Mouse (Mus musculus): ENCODE measurements around the gene Prss8.

Gene Prss8

DNA sequence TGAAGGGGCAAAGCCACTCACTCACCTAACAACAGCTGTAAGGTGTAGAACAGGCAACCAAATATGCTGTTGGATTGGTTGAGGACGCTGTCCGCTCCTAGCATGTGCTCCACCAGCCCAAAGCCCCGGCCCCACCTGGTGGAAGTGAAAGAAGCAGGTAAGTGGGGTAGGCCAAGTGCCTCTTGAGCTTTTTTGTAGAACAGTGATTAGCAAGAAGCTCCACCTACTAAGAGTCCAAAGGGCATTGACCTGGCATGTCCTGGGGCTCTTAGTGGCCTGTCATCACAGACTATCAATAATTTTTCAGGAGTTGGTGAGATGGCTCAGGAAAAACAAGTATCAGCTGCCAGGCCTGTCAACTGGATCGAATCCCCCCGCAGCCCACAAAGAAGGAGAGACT, 35.4 kb downstream of the Prss8 start:
- DNase-seq: no peak

DNA sequence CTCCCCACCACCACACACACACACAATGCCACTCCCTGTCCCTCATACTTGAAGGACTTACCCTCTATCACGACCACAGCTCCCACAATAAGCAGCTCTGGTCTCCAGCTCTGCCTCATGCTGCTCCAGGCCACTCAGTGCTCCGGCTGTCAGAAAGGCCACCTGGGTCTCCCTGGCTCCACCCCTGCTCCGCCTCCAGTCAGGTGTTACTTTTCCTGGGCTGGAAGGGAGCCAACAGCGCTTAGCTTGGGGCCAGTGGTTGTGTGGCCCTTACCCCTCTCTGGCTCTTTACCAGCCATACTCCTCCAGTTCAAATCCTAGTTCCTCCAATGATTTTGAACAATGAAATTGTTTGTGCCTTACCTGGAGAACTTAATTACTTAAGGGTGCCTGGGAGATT, 39.1 kb downstream of the Prss8 start, which contains the start of gene Prss53:
Gene Prss53, minus strand, starts transcription at position 173 of the 400 bp plus-strand sequence.
- no peak for DNase-seq

DNA sequence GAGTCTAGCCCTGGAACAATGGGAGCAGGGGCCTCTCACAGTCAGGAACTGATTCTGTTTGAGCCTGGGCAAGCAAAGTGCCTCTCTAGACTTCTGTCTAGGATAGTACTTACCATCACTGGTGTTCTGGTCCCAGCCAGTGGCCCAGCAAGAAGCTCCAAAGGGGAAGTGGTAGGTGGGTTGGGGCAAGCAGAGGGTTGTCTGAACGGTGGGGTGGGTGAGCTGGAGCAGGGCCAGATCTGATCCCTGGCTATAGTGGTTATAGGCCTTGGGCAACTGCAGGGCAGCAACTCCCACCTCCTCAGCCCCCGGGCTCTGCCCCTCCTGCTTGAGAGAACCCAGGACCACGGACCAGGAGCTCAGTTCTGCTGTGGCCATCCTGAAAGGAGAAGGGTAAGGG, 41.1 kb downstream of the Prss8 start:
- DNase-seq: no peak

DNA sequence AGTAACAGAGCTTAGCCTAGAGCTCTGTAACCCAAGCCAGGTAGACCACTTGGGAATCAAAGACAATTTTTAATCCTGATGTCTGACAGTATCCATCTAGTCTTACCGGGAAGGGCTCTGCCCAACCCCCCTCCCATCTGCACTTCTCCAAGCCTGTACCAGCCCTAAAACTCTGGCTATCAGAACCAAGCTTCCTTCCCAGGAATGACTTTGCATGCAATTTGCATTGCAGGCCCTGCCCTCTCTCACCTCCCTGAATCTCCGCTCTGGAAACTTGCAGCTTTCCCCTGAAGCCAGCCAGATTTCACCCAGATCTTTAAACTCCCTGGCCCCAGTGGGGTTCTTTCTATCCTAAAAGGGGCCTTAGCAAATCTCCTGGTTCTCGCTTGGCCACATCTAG, 42.1 kb downstream of the Prss8 start:
- DNase-seq: no peak

DNA sequence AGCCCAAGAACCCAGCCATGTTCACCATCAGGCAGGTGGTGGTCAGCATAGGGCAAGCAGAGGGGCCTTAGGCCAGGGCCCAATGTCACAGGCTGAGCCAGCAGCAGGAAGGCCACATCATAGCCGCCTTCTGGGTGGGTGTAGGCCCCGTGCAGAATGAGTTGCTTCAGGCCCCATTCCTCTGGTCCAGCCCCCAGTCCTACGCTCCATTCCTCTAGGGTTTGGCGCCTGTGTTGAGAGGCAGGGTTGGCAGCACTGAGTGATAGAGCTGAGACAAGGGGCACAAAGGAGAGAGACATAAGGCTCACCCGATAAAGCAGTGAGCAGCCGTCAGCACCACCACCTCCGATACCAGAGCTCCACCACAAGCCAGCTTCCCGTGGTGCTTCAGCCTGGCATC, 42.7 kb downstream of the Prss8 start:
- no peak for DNase-seq

DNA sequence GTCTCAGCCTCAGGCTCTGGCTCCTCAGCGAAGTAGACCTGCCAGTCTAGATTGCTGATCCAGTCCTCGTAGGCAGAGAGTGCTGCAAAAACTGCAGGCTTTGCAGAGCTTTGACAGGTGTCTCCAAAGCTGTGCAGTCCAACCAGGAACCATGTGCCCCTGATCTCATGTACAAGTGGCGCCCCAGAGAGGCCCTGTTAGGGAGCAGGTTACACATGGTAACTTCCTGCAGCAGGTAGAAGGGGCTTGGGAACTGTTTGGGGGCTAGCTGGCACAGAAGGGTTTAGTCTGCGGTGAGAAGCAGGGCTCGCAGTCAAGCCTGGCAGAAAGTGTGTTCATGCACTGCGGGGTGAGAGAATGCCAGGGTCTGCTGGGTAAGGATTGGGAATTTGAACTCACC, 43.4 kb downstream of the Prss8 start:
- DNase-seq: no peak

DNA sequence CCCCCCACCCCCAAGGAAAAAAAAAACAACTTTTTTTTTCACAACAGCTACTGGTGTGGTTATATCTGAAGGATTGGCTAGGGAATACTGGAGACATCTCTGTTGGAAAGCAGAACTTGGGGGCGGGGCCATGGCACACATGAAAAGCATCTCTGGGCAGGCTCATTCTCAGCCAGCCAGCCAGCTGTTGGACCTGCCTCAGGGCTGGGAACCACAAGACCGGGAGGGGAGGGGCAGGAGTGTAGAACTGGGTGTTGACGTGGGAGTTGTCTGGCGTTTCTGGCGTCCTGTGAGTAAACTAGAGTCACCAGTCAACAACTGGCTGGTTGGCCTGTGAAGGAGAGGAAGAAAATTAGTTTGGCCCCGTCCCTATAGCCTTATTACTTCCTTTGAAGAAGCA, 44.0 kb downstream of the Prss8 start:
- no peak for DNase-seq

DNA sequence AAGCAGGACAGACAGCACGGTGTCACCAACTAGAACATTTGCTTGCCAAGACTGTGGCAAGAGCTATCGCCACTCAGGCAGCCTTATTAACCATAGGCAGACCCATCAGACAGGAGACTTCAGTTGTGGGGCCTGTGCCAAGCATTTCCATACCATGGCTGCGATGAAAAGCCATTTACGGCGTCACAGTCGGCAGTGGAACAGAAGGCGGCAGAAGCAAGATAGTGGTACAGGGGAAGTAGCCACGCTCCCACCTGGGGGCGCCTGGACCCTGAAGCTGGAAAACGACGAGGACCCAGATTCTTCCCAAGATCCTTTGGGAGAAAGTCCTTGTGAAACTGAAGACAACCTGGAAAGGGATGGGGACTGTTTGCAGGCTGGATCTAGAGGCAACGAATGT, 49.5 kb downstream of the Prss8 start:
- DNase-seq: no peak

DNA sequence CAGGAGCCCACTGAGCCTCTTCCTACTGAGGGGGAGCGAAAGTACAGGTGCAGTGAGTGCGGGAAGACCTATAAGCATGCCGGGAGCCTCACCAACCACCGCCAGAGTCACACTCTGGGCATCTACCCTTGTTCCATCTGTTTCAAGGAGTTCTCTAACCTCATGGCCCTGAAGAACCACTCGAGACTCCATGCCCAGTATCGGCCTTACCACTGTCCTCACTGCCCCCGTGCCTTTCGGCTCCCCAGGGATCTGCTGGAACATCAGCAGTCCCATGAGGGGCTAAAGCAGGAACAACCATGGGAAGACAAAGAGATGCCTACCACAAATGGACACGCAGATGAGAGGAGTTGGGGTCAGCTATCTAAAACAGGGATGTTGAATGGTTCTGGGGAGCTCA, 50.6 kb downstream of the Prss8 start:
- no peak for DNase-seq

DNA sequence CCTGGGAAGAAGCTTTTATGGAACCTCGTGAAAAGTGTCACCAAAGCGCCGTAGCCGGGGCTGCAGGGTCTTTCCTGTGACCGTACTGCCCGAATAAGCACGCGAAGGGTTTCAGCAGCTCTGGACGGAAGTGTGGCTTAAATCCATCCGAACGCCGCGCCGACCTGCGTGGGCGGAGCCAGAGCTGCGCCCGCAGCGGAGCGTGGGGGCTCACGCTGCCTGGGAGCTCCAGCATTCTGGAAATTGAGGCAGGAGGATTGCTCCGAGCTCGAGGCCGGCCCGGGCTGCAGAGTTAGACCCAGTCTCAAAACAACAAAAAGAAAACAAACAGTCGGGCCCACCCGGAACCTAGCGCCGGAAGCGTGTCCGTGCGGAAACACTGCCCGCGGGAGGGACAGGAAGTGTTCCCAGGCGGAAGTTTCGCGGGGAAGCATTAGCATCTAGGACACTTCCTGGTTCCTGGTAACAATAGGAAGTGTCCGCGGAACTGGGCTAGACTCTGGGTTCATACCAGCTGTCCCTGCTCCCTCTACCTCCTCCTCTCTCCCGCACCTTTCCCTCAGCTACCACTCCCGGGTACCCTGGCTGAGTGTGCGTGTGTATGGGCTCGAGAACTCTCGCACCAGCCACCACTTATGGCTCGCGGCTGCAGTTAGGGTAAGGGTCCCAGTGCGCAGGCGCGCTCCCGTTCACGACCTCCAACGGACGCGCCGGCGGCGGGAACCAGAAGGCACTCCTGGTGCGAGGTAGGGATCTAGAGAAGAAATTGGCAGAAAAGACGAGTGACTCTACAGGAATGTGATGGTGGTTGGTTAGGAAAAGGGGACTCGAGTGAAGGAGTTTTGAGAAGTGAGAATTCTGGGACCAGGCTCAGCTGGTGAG, 53.2 kb downstream of the Prss8 start, which contains the start of gene Zfp668:
Gene Zfp668, minus strand, starts transcription at position 362 of the 882 bp plus-strand sequence.
- peak; percentile 88 for DNase-seq

DNA sequence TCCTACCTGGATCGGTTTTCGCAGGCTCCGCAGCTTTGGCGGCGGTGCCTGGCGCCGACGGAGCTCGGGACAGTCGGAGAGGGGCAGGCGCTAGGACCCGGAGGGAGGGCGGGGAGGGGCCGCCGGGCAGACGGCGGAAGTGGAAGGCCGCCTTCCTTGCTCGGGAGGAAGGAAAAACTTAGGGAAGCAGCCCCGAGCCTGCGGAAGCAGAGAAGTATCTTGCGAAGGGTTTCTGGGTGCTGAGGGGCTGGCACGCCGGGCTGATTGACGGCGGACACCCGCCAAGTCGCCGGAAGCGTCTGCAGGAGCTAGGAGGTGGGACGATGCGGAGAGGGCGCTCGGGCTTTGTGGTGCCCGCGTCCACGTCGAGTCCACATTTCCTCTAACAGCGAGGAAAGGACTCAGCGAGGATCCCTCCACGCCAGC, 53.9 kb downstream of the Prss8 start, which contains the start of gene Zfp646:
Gene Zfp646, plus strand, starts transcription at position 181 of the 426 bp plus-strand sequence.
- DNase-seq: peak; percentile 76

Measured in right cerebral cortex, postnatal 4 days (tissue).